Mouse (Mus musculus) limb, embryonic 14.5 days (tissue): Measurements from ENCODE around the gene Cabp2. TPM values are rescaled to one million over a fixed set of nuclear protein-coding genes. Genes with fewer than 3 reads are reported as not detected.
A peak's percentile ranks its signal among the peaks of the same experiment; 100 is the strongest.

Source experiments
- ATAC-seq: fragments of 200-750 bp; cut with Nextera tagmentation; 2 replicates; pipeline ENCODE4 v1.8.0; 2017; ENCODE audit warnings: low read depth, moderate number of reproducible peaks, moderate TSS enrichment; ENCODE audit not compliant: low FRiP score
- DNase-seq: peaks from one replicate; pipeline ENCODE4 v3.0.0-alpha.2; 2015; ENCODE audit warnings: low spot score
- H3K27ac ChIP-seq: fragments of 300-500 bp; sonication (generic); replicated peaks from 2 replicates; pipeline ENCODE4 v1.5.1; 2014; ENCODE audit warnings: low read depth, mild to moderate bottlenecking, low read length, moderate library complexity, mixed read lengths
- H3K27me3 ChIP-seq: fragments of 300-500 bp; sonication (generic); 2 replicates; pipeline ENCODE4 v1.6.1; 2014; ENCODE audit warnings: low read length, mixed read lengths; ENCODE audit not compliant: control insufficient read depth, insufficient read depth
- H3K36me3 ChIP-seq: fragments of 300-500 bp; sonication (generic); 2 replicates; pipeline ENCODE4 v1.6.1; 2014; ENCODE audit warnings: mild to moderate bottlenecking, low read length, moderate library complexity, mixed read lengths; ENCODE audit not compliant: control insufficient read depth, insufficient read depth
- H3K4me1 ChIP-seq: fragments of 300-500 bp; sonication (generic); 2 replicates; pipeline ENCODE4 v1.6.1; 2014; ENCODE audit warnings: antibody characterized with exemption, low read length, mixed read lengths; ENCODE audit not compliant: control insufficient read depth, insufficient read depth
- H3K4me2 ChIP-seq: fragments of 300-500 bp; sonication (generic); replicated peaks from 2 replicates; pipeline ENCODE4 v1.6.1; 2014; ENCODE audit warnings: low read depth, mild to moderate bottlenecking, low read length, moderate library complexity; ENCODE audit not compliant: severe bottlenecking
- H3K4me3 ChIP-seq: fragments of 300-500 bp; sonication (generic); replicated peaks from 2 replicates; pipeline ENCODE4 v1.5.1; 2014; ENCODE audit warnings: low read length
- H3K9ac ChIP-seq: fragments of 300-500 bp; sonication (generic); 2 replicates; pipeline ENCODE4 v1.6.1; 2014; ENCODE audit warnings: mild to moderate bottlenecking, low read depth, low read length, moderate library complexity; ENCODE audit not compliant: severe bottlenecking
- H3K9me3 ChIP-seq: fragments of 300-500 bp; sonication (generic); 2 replicates; pipeline ENCODE4 v1.6.1; 2016; ENCODE audit warnings: low read length; ENCODE audit not compliant: control insufficient read depth
- POLR2A ChIP-seq: fragments of 200-500 bp; IDR thresholded peaks from 2 replicates; pipeline ENCODE4 v1.8.0; 2012; ENCODE audit warnings: inconsistent platforms, mild to moderate bottlenecking, moderate library complexity, borderline replicate concordance; ENCODE audit not compliant: insufficient read depth, insufficient read length; ENCODE audit errors: extremely low read depth
- WGBS: fragments of 180-500 bp; shearing (Covaris S2); extraction: QIAGEN DNeasy Blood & Tissue Kit; methylation state at CpG from one replicate; pipeline ENCODE4 v1.1.7; 2014; 5-methylcytosine and 5-hydroxymethylcytosine counted together
- polyA plus RNA-seq, 2 experiments: library from polyadenylated mRNA; depleted of rRNA in 1 of 2; stranded (reverse) in 1 of 2; unstranded in 1 of 2; fragments of >200 nt; fragmentation: Nextera tagmentation in 1 of 2; extraction: Ambion mirVana in 1 of 2; gene quantifications; 2 replicates each; pipeline versions ENCODE4 v1.2.1 to v1.2.3; 2012 to 2014

Cabp2 gene
- polyA plus RNA-seq, 2 experiments = not detected

GRCm38 (mm10) chr19:4068717-4069410 lies 12.5 kb upstream of the Cabp2 start:
- Histone ChIP-seq H3K4me3 (no peak overlapping the region), H3K27me3 (no peaks in the 10 kb centered on the region), H3K36me3 (no peaks in the 10 kb centered on the region), H3K27ac (no peak overlapping the region), H3K4me1 (no peaks in the 10 kb centered on the region), H3K9ac (no peak overlapping the region), H3K9me3 (no peaks in the 10 kb centered on the region), H3K4me2 (no peak overlapping the region)
- no peak for TF ChIP-seq POLR2A
- no peak for ATAC-seq
- WGBS = 74% methylated on average over 15 of the region's 15 CpGs
- no peak for DNase-seq

- WGBS = 78% methylated on average over 15 of the region's 15 CpGs
- H3K27ac ChIP-seq = no peak overlapping the region
- no peaks in the 10 kb centered on the region for H3K36me3 ChIP-seq
- no peak for DNase-seq
- TF ChIP-seq POLR2A = no peak
- no peak overlapping the region for H3K4me2 ChIP-seq
- no peaks in the 10 kb centered on the region for H3K9me3 ChIP-seq
- ATAC-seq = no peak
- H3K4me3 ChIP-seq = no peak overlapping the region
- no peaks in the 10 kb centered on the region for H3K27me3 ChIP-seq
- no peak overlapping the region for H3K9ac ChIP-seq
- H3K4me1 ChIP-seq = no peaks in the 10 kb centered on the region
Observed at GRCm38 (mm10) chr19:4070311-4070710, 11.1 kb upstream of the Cabp2 start.

GRCm38 (mm10) chr19:4070756-4071155 lies 10.6 kb upstream of the Cabp2 start:
- DNase-seq (no peak), ATAC-seq (no peak)
- Histone ChIP-seq H3K4me3 (no peak overlapping the region), H3K9ac (no peak overlapping the region), H3K4me1 (no peaks in the 10 kb centered on the region), H3K4me2 (no peak overlapping the region), H3K27me3 (no peaks in the 10 kb centered on the region), H3K9me3 (no peaks in the 10 kb centered on the region), H3K27ac (no peak overlapping the region), H3K36me3 (no peaks in the 10 kb centered on the region)
- TF ChIP-seq POLR2A = no peak
- 83% methylated on average over 8 of the region's 8 CpGs for WGBS

- H3K4me3 ChIP-seq = no peak overlapping the region
- H3K4me1 ChIP-seq = no peaks in the 10 kb centered on the region
- no peak overlapping the region for H3K9ac ChIP-seq
- ATAC-seq = no peak
- WGBS = 85% methylated on average over 6 of the region's 6 CpGs
- no peak for TF ChIP-seq POLR2A
- no peak overlapping the region for H3K4me2 ChIP-seq
- H3K27me3 ChIP-seq = no peaks in the 10 kb centered on the region
- H3K36me3 ChIP-seq = no peaks in the 10 kb centered on the region
- no peak for DNase-seq
- no peak overlapping the region for H3K27ac ChIP-seq
- H3K9me3 ChIP-seq = no peaks in the 10 kb centered on the region
Observed at GRCm38 (mm10) chr19:4071406-4071805, 10.0 kb upstream of the Cabp2 start.

- DNase-seq (no peak), ATAC-seq (no peak)
- Histone ChIP-seq H3K27me3 (no peaks in the 10 kb centered on the region), H3K9me3 (no peaks in the 10 kb centered on the region), H3K27ac (no peak overlapping the region), H3K4me2 (no peak overlapping the region), H3K9ac (0 out of 2 replicates have a peak overlapping the region, but pooled peaks have one; percentile 4), H3K4me3 (no peak overlapping the region), H3K36me3 (no peaks in the 10 kb centered on the region), H3K4me1 (no peaks in the 10 kb centered on the region)
- TF ChIP-seq POLR2A = no peak
- 64% methylated on average over 6 of the region's 6 CpGs for WGBS
Observed at GRCm38 (mm10) chr19:4072706-4073424, 8.5 kb upstream of the Cabp2 start.
